Mouse (Mus musculus): ENCODE results near the gene Sdcbp2. TPM values are rescaled to one million over a fixed set of nuclear protein-coding genes. Genes with fewer than 3 reads are reported as not detected.

Sdcbp2 gene
- polyA plus RNA-seq, 1 experiment from 2014 or later: 1.6 TPM

- no peak for ATAC-seq (ENCODE audit: extremely low read depth, insufficient number of reproducible peaks, low FRiP score, low TSS enrichment)
- H3K9me3 ChIP-seq: no peaks in the 10 kb centered on the region
- H3K27me3 ChIP-seq (replicated peaks): peaks cover 16% of the 10 kb centered on the region
- H3K27ac ChIP-seq (replicated peaks): no peak overlapping the region
- peaks cover 13% of the 10 kb centered on the region for H3K4me1 ChIP-seq
- no peak overlapping the region for H3K9ac ChIP-seq
- H3K4me2 ChIP-seq: no peak overlapping the region
- no peak overlapping the region for H3K4me3 ChIP-seq
- WGBS: 59% methylated on average over 3 of the region's 3 CpGs
- no peaks in the 10 kb centered on the region for H3K36me3 ChIP-seq
Measured at GRCm38 (mm10) chr2:151573667-151574066, 1.2 kb downstream of the Sdcbp2 start.

GRCm38 (mm10) chr2:151574607-151575006, 2.2 kb downstream of the Sdcbp2 start:
- Histone ChIP-seq H3K27me3 (replicated peaks) (peaks cover 16% of the 10 kb centered on the region), H3K4me1 (peaks cover 20% of the 10 kb centered on the region), H3K27ac (replicated peaks) (no peak overlapping the region), H3K9me3 (no peaks in the 10 kb centered on the region), H3K36me3 (no peaks in the 10 kb centered on the region), H3K4me2 (no peak overlapping the region), H3K9ac (no peak overlapping the region), H3K4me3 (no peak overlapping the region)
- 69% methylated on average over 5 of the region's 5 CpGs for WGBS
- ATAC-seq (ENCODE audit: extremely low read depth, insufficient number of reproducible peaks, low FRiP score, low TSS enrichment): no peak

GRCm38 (mm10) chr2:151575119-151575698, 2.8 kb downstream of the Sdcbp2 start:
- peaks cover 26% of the 10 kb centered on the region for H3K4me1 ChIP-seq
- H3K27me3 ChIP-seq (replicated peaks): peaks cover 16% of the 10 kb centered on the region
- H3K36me3 ChIP-seq: no peaks in the 10 kb centered on the region
- no peaks in the 10 kb centered on the region for H3K9me3 ChIP-seq
- H3K9ac ChIP-seq: peak overlapping the region; percentile 83
- H3K4me3 ChIP-seq: peak overlapping the region; percentile 52
- peak overlapping the region; percentile 81 for H3K4me2 ChIP-seq
- H3K27ac ChIP-seq (replicated peaks): peak overlapping the region; percentile 84
- WGBS: 26% methylated on average over 7 of the region's 7 CpGs
- no peak for ATAC-seq (ENCODE audit: extremely low read depth, insufficient number of reproducible peaks, low FRiP score, low TSS enrichment)

- Histone ChIP-seq H3K36me3 (no peaks in the 10 kb centered on the region), H3K9ac (peak overlapping the region; percentile 83), H3K4me2 (peak overlapping the region; percentile 81), H3K27me3 (replicated peaks) (peaks cover 20% of the 10 kb centered on the region), H3K9me3 (no peaks in the 10 kb centered on the region), H3K4me3 (peak overlapping the region; percentile 52), H3K27ac (replicated peaks) (peak overlapping the region; percentile 84), H3K4me1 (peaks cover 28% of the 10 kb centered on the region)
- 3% methylated on average over 38 of the region's 38 CpGs for WGBS
- ATAC-seq (ENCODE audit: extremely low read depth, insufficient number of reproducible peaks, low FRiP score, low TSS enrichment): peak; percentile 62; the same call in 1 of the 2 replicates
Measured at GRCm38 (mm10) chr2:151575699-151576389, 3.4 kb downstream of the Sdcbp2 start.

- no peak for ATAC-seq (ENCODE audit: extremely low read depth, insufficient number of reproducible peaks, low FRiP score, low TSS enrichment)
- peaks cover 28% of the 10 kb centered on the region for H3K4me1 ChIP-seq
- H3K9me3 ChIP-seq: no peaks in the 10 kb centered on the region
Measured at GRCm38 (mm10) chr2:151579183-151579582, 6.8 kb downstream of the Sdcbp2 start.

GRCm38 (mm10) chr2:151580945-151581344, 8.5 kb downstream of the Sdcbp2 start:
- Histone ChIP-seq H3K9me3 (no peaks in the 10 kb centered on the region), H3K9ac (no peak overlapping the region), H3K4me1 (peaks cover 21% of the 10 kb centered on the region), H3K4me2 (no peak overlapping the region), H3K27me3 (replicated peaks) (peaks cover 31% of the 10 kb centered on the region), H3K4me3 (no peak overlapping the region), H3K36me3 (no peaks in the 10 kb centered on the region), H3K27ac (replicated peaks) (no peak overlapping the region)
- no peak for ATAC-seq (ENCODE audit: extremely low read depth, insufficient number of reproducible peaks, low FRiP score, low TSS enrichment)
- WGBS: 19% methylated on average over 1 of the region's 1 CpGs

More at GRCm38 (mm10) chr2:151579183-151579582, 6.8 kb downstream of the Sdcbp2 start:
- H3K4me3 ChIP-seq: no peak overlapping the region
- H3K27ac ChIP-seq (replicated peaks): no peak overlapping the region
- H3K4me2 ChIP-seq: no peak overlapping the region
- no peaks in the 10 kb centered on the region for H3K36me3 ChIP-seq
- 39% methylated on average over 4 of the region's 4 CpGs for WGBS
- H3K27me3 ChIP-seq (replicated peaks): peaks cover 31% of the 10 kb centered on the region
- no peak overlapping the region for H3K9ac ChIP-seq

- Histone ChIP-seq H3K4me2 (no peak overlapping the region), H3K4me3 (no peak overlapping the region), H3K36me3 (no peaks in the 10 kb centered on the region), H3K9ac (no peak overlapping the region), H3K4me1 (peaks cover 7% of the 10 kb centered on the region), H3K9me3 (no peaks in the 10 kb centered on the region), H3K27me3 (replicated peaks) (peaks cover 20% of the 10 kb centered on the region; the same call in 1 of the 2 replicates), H3K27ac (replicated peaks) (no peak overlapping the region)
- no peak for ATAC-seq (ENCODE audit: extremely low read depth, insufficient number of reproducible peaks, low FRiP score, low TSS enrichment)
- 36% methylated on average over 3 of the region's 3 CpGs for WGBS
Measured at GRCm38 (mm10) chr2:151585934-151586333, 13.5 kb downstream of the Sdcbp2 start.

GRCm38 (mm10) chr2:151586807-151587206, 14.4 kb downstream of the Sdcbp2 start:
- peaks cover 7% of the 10 kb centered on the region for H3K4me1 ChIP-seq
- H3K9ac ChIP-seq: no peak overlapping the region
- H3K4me3 ChIP-seq: no peak overlapping the region
- peaks cover 18% of the 10 kb centered on the region; the same call in 1 of the 2 replicates for H3K27me3 ChIP-seq (replicated peaks)
- 94% methylated on average over 1 of the region's 1 CpGs for WGBS
- H3K36me3 ChIP-seq: no peaks in the 10 kb centered on the region
- ATAC-seq (ENCODE audit: extremely low read depth, insufficient number of reproducible peaks, low FRiP score, low TSS enrichment): no peak
- no peaks in the 10 kb centered on the region for H3K9me3 ChIP-seq
- no peak overlapping the region for H3K4me2 ChIP-seq
- no peak overlapping the region for H3K27ac ChIP-seq (replicated peaks)

- H3K9me3 ChIP-seq: no peaks in the 10 kb centered on the region
- no peak overlapping the region for H3K4me3 ChIP-seq
- no peak for ATAC-seq (ENCODE audit: extremely low read depth, insufficient number of reproducible peaks, low FRiP score, low TSS enrichment)
- H3K4me2 ChIP-seq: no peak overlapping the region
- peaks cover 7% of the 10 kb centered on the region for H3K4me1 ChIP-seq
- peaks cover 18% of the 10 kb centered on the region; the same call in 1 of the 2 replicates for H3K27me3 ChIP-seq (replicated peaks)
- H3K27ac ChIP-seq (replicated peaks): no peak overlapping the region
- 53% methylated on average over 9 of the region's 9 CpGs for WGBS
- H3K9ac ChIP-seq: no peak overlapping the region
- H3K36me3 ChIP-seq: no peaks in the 10 kb centered on the region
Measured at GRCm38 (mm10) chr2:151587306-151587705, 14.9 kb downstream of the Sdcbp2 start.

- ATAC-seq (ENCODE audit: extremely low read depth, insufficient number of reproducible peaks, low FRiP score, low TSS enrichment): no peak
- WGBS: 66% methylated on average over 2 of the region's 2 CpGs
- H3K27me3 ChIP-seq (replicated peaks): peaks cover 54% of the 10 kb centered on the region
Measured at GRCm38 (mm10) chr2:151598068-151598467, 25.6 kb downstream of the Sdcbp2 start.

GRCm38 (mm10) chr2:151602106-151602505, 29.7 kb downstream of the Sdcbp2 start:
- Histone ChIP-seq H3K9me3 (no peaks in the 10 kb centered on the region), H3K9ac (no peak overlapping the region), H3K4me1 (peaks cover 12% of the 10 kb centered on the region), H3K4me3 (no peak overlapping the region), H3K27me3 (replicated peaks) (peaks cover 46% of the 10 kb centered on the region), H3K36me3 (no peaks in the 10 kb centered on the region), H3K4me2 (no peak overlapping the region), H3K27ac (replicated peaks) (no peak overlapping the region)
- peak; percentile 16; the same call in 1 of the 2 replicates for ATAC-seq (ENCODE audit: extremely low read depth, insufficient number of reproducible peaks, low FRiP score, low TSS enrichment)
- 49% methylated on average over 4 of the region's 4 CpGs for WGBS

More at GRCm38 (mm10) chr2:151598068-151598467, 25.6 kb downstream of the Sdcbp2 start:
- H3K9me3 ChIP-seq: no peaks in the 10 kb centered on the region
- peaks cover 6% of the 10 kb centered on the region; the same call in 1 of the 2 replicates for H3K4me1 ChIP-seq
- no peak overlapping the region for H3K27ac ChIP-seq (replicated peaks)
- H3K9ac ChIP-seq: no peak overlapping the region
- H3K4me3 ChIP-seq: no peak overlapping the region
- no peaks in the 10 kb centered on the region for H3K36me3 ChIP-seq
- no peak overlapping the region for H3K4me2 ChIP-seq
